Mouse (Mus musculus): ENCODE measurements around the gene Arfgap3. TPM values are rescaled to one million over a fixed set of nuclear protein-coding genes. Genes with fewer than 3 reads are reported as not detected.
"Not testable (repeated sequence)": the region's sequence is repeated elsewhere in the genome, so short reads cannot be mapped to it uniquely, and the experiment has no call there.

Gene Arfgap3
- polyA plus RNA-seq, 1 experiment from 2014 or later, result 39.2 TPM

DNA sequence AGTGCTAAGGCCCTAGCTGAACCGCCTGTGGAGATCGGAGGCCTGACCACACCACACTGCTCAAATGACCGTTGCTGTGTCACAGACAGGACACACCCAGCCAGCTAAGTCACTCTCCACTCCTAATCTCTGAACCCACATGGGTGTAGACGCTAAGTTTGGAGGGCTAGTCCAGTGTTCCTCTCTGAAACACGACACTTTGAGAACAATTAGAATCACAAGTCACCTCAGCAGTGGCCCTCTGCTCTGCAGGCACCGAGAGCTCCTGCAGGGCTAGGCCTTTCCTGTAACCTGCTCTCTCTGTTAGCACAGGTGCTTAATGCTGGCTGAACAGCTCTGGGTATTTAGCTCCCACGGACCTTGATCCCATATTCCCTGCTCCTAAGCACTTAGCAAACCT, 5.9 kb downstream of the Arfgap3 start:
- H3K36me3 ChIP-seq, result peaks cover 27% of the 10 kb centered on the region
- ATAC-seq, result no peak
- H3K4me2 ChIP-seq (replicated peaks), result no peak overlapping the region
- H3K27me3 ChIP-seq, result no peaks in the 10 kb centered on the region
- 25% methylated on average over 7 of the region's 7 CpGs for WGBS
- H3K27ac ChIP-seq, result no peak overlapping the region
- no peak overlapping the region for H3K9ac ChIP-seq (replicated peaks)
- no peaks in the 10 kb centered on the region for H3K9me3 ChIP-seq
- H3K4me3 ChIP-seq (replicated peaks), result no peak overlapping the region
- H3K4me1 ChIP-seq (replicated peaks), result peaks cover 7% of the 10 kb centered on the region

DNA sequence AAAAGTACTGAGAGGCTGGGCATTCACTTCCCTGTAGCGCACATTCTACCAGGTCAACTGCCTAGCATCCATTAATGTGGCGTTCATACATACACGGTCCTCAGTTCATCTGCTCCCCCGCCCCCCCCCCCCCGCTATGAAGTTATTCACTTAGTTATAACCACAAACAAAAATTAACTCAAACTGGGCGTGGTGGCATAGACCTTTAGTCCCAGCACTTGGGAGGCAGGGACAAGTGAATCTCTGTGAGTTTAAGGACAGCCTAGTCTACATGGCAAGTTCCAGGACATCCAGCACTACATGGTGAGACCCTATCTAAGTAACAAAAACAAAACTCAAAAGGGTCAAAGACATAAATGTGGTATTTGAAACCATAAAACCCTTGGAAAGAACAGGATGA, 11.1 kb downstream of the Arfgap3 start:
- no peak for ATAC-seq
- Histone ChIP-seq H3K4me2 (replicated peaks) (no peak overlapping the region), H3K27me3 (no peaks in the 10 kb centered on the region), H3K4me3 (replicated peaks) (no peak overlapping the region), H3K9ac (replicated peaks) (no peak overlapping the region), H3K4me1 (replicated peaks) (no peaks in the 10 kb centered on the region), H3K36me3 (peaks cover 54% of the 10 kb centered on the region), H3K27ac (no peak overlapping the region), H3K9me3 (no peaks in the 10 kb centered on the region)
- 82% methylated on average over 6 of the region's 6 CpGs for WGBS

DNA sequence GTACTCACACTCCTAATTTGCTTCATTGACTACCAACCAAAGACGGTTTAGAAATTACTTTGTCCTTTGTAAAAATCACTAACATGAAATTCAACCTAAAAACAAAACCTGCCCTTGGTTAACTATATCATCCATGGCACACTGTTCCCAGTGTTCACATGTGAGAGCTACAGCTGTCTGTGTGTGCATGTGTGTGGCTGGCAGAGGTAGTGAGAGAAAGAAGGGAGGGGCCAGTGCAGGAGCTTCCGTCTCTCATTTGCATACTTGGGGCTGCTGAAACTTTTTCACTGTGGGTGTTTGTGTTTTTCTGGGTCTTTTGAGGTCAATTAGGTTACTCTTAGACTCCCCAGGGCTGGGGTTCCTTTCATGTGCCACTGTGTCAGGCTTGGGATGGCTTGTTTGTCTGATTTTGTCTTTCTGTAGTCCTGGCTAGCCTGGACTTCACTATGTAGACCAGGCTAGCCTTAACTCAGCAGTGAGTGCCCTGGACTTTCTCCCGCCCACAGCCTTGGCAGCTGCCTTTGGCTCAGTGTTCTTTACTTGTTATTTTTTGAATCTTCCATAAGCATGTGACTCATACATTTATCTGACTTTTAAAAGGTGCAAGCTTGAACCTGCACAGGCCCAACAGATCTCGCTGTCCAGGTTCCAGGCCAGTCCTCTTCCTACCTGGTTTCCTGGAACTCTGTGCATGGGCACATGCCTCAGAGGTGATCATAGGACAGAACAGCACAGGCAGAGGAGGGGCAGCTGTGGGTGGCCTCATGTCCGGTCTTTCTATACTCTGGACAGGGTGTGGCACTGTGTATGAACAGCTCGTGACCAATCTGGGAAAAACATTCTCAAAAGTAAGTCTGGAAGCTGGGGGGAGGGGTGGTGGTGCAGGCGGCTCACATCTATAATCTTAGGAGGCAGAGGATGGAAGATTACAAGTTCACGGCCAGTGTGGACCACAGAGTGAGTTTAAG, 11.9 kb downstream of the Arfgap3 start:
- H3K4me3 ChIP-seq (replicated peaks), result no peak overlapping the region
- no peak overlapping the region for H3K4me2 ChIP-seq (replicated peaks)
- no peak for ATAC-seq
- no peak overlapping the region for H3K9ac ChIP-seq (replicated peaks)
- 80% methylated on average over 8 of the region's 8 CpGs for WGBS
- peaks cover 60% of the 10 kb centered on the region for H3K36me3 ChIP-seq
- H3K27me3 ChIP-seq, result no peaks in the 10 kb centered on the region
- H3K4me1 ChIP-seq (replicated peaks), result no peaks in the 10 kb centered on the region; the same call in 1 of the 2 replicates
- no peaks in the 10 kb centered on the region for H3K9me3 ChIP-seq
- H3K27ac ChIP-seq, result no peak overlapping the region

DNA sequence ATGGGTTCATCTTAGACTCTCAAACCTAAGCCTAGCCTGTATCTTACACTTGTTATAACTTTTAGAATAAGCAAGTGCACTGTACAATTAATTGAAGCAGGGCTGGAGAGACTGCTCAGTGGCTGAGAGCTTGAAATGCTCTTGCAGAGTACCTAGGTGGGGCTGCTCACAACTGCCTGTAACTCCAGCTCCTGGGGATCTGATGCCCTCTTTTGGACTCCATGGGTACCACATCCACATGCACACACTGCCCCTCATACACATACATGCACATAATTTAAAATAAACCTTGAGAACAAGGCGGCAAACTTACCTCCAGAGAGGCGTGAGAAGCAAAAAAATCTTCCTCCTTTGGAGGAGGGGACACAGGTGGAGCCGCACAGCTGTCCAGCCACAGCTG, 17.7 kb downstream of the Arfgap3 start:
- H3K36me3 ChIP-seq, result peaks cover 84% of the 10 kb centered on the region
- WGBS, result 75% methylated on average over 3 of the region's 3 CpGs

DNA sequence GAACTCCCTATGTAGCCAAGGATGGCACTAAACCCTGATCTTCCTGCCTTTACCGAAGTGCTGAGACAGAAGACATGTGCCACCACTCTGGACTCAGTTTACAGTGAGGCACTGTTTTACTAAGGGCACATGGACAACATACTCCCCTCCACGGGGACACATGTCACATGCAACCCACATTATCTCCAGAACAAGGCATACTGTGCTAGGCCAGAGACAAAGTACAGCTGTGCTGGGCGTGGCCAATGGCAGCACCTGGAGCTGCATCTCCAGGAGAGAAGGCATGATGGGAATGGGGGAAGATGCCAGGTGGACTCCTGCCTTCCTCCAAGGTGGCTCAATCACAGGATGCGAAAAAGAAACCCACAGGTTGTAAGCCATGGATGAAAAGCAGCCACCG, 21.1 kb downstream of the Arfgap3 start:
- Histone ChIP-seq H3K9me3 (no peaks in the 10 kb centered on the region), H3K9ac (replicated peaks) (no peak overlapping the region), H3K27me3 (no peaks in the 10 kb centered on the region), H3K4me1 (replicated peaks) (no peaks in the 10 kb centered on the region; the same call in 1 of the 2 replicates), H3K27ac (no peak overlapping the region), H3K4me2 (replicated peaks) (no peak overlapping the region), H3K4me3 (replicated peaks) (no peak overlapping the region), H3K36me3 (peaks cover 80% of the 10 kb centered on the region)
- WGBS, result 89% methylated on average over 5 of the region's 5 CpGs
- ATAC-seq, result no peak

More for the DNA sequence above, 17.7 kb downstream of the Arfgap3 start:
- Histone ChIP-seq H3K9me3 (no peaks in the 10 kb centered on the region), H3K4me3 (replicated peaks) (no peak overlapping the region), H3K27me3 (no peaks in the 10 kb centered on the region), H3K27ac (no peak overlapping the region), H3K4me2 (replicated peaks) (no peak overlapping the region), H3K4me1 (replicated peaks) (no peaks in the 10 kb centered on the region; the same call in 1 of the 2 replicates), H3K9ac (replicated peaks) (no peak overlapping the region)
- no peak for ATAC-seq

DNA sequence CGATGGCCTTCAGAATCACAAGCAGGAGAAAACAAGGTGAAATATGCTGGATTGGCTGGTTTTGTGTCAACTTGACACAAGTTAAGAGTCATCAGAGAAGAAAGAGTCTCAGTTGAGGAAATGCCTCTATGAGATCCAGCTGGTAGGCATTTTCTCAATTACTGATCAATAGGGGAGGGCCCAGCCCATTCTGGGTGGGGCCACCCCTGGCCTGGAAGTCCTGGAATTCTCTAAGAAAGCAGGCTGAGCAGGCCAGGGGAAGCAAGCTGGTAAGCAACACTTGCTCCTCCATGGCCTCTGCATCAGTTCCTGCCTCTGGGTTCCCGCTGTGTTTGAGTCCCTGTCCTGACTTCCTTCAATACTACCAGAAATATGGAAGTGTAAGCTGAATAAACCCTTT, 27.0 kb downstream of the Arfgap3 start:
- H3K9me3 ChIP-seq, result no peaks in the 10 kb centered on the region
- H3K27ac ChIP-seq, result no peak overlapping the region
- H3K9ac ChIP-seq (replicated peaks), result no peak overlapping the region
- no peak for ATAC-seq
- H3K4me3 ChIP-seq (replicated peaks), result no peak overlapping the region
- no peak overlapping the region for H3K4me2 ChIP-seq (replicated peaks)
- H3K36me3 ChIP-seq, result peaks cover 71% of the 10 kb centered on the region
- H3K27me3 ChIP-seq, result no peaks in the 10 kb centered on the region
- 100% methylated on average over 2 of the region's 2 CpGs for WGBS
- H3K4me1 ChIP-seq (replicated peaks), result no peaks in the 10 kb centered on the region

DNA sequence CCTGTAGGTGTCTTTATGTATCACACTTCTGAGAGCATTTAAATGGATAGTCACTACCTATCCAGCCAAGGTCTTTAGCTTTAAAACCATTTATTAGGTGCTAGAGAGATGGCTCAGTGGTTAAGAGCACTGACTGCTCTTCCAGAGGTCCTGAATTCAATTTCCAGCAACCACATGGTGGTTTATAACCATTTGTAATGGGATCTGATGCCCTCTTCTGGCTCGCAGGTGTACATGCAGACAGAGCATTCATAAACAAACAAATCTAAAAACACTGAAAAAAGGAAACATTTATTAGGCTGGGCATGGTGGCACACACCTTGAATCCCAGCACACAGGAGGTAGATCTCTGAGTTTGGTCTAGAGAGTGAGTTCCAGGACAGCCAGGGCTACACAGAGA, 35.1 kb downstream of the Arfgap3 start:
- H3K4me1 ChIP-seq (replicated peaks), result no peaks in the 10 kb centered on the region
- H3K9me3 ChIP-seq, result no peaks in the 10 kb centered on the region
- H3K27ac ChIP-seq, result no peak overlapping the region
- ATAC-seq, result no peak
- H3K36me3 ChIP-seq, result peaks cover 69% of the 10 kb centered on the region
- WGBS, result 73% methylated on average over 1 of the region's 1 CpGs
- H3K27me3 ChIP-seq, result no peaks in the 10 kb centered on the region
- no peak overlapping the region for H3K9ac ChIP-seq (replicated peaks)
- no peak overlapping the region for H3K4me2 ChIP-seq (replicated peaks)
- no peak overlapping the region for H3K4me3 ChIP-seq (replicated peaks)

DNA sequence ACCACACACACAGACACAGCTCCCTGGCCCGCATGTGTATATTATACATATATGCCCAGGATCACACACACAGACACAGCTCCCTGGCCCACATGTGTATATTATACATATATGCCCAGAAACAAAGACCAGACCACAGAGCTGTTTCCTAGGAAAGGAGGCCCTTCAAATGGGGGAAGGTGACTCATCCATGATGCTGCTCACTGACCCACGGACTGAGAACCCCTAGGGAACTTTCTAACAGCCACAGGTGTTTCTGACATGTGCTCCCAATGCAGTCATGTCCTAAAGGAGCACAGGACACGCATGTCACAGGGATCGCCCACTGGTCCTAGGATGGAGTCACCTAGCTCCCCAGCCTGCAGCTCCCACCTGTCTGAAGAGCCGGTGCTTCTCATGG, 40.2 kb downstream of the Arfgap3 start:
- H3K9ac ChIP-seq (replicated peaks), result no peak overlapping the region
- H3K4me3 ChIP-seq (replicated peaks), result no peak overlapping the region
- no peak overlapping the region for H3K27ac ChIP-seq
- no peak for ATAC-seq
- H3K9me3 ChIP-seq, result no peaks in the 10 kb centered on the region
- WGBS, result 94% methylated on average over 5 of the region's 5 CpGs
- no peak overlapping the region for H3K4me2 ChIP-seq (replicated peaks)
- no peaks in the 10 kb centered on the region for H3K4me1 ChIP-seq (replicated peaks)
- H3K36me3 ChIP-seq, result peaks cover 81% of the 10 kb centered on the region
- H3K27me3 ChIP-seq, result no peaks in the 10 kb centered on the region

DNA sequence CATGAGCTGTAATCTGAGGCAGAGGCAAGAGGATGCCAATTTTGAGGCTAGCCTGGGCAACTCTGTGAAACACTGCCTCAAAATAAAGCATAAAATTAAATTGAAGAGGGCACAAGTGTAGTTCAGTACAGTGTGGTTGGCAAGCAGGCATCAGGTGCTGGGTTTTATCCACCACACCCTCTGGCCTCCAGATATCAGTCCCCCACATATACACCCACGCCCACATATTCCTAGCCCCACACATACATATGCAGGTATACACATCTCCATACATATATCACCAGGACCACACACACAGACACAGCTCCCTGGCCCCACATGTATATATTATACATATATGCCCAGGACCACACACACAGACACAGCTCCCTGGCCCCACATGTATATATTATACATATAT, 41.3 kb downstream of the Arfgap3 start:
- H3K4me1 ChIP-seq (replicated peaks); H3K9me3 ChIP-seq; H3K27me3 ChIP-seq; H3K4me2 ChIP-seq (replicated peaks); ATAC-seq; H3K9ac ChIP-seq (replicated peaks); H3K4me3 ChIP-seq (replicated peaks); H3K27ac ChIP-seq: not testable (repeated sequence)
- WGBS, result 91% methylated on average over 1 of the region's 1 CpGs
- H3K36me3 ChIP-seq, result peaks cover 80% of the 10 kb centered on the region

DNA sequence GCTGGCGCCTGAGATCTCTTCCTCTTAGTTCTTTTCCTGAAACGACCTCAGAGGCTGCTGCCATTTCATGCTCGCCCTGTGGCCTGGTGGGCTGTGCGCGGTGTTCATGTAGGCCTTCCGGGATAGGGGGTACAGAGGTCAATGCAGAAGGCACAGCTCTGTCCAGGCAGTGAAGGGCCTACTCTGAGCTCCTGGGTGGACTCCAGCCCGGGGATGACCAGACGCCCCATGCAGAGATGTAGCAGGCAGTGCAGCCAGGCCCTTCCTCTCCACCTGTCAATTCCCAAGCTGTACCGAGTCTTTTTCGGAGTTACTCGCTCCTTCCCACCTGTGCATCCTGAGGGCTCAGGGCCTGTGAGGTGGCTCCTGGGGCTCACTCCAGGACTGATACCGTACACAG, 43.9 kb downstream of the Arfgap3 start:
- no peak for ATAC-seq
- H3K4me3 ChIP-seq (replicated peaks), result no peak overlapping the region
- H3K4me1 ChIP-seq (replicated peaks), result no peaks in the 10 kb centered on the region
- WGBS, result 89% methylated on average over 12 of the region's 12 CpGs
- no peaks in the 10 kb centered on the region for H3K9me3 ChIP-seq
- H3K4me2 ChIP-seq (replicated peaks), result no peak overlapping the region
- no peak overlapping the region for H3K9ac ChIP-seq (replicated peaks)
- H3K27me3 ChIP-seq, result no peaks in the 10 kb centered on the region
- H3K36me3 ChIP-seq, result peaks cover 76% of the 10 kb centered on the region
- H3K27ac ChIP-seq, result no peak overlapping the region

DNA sequence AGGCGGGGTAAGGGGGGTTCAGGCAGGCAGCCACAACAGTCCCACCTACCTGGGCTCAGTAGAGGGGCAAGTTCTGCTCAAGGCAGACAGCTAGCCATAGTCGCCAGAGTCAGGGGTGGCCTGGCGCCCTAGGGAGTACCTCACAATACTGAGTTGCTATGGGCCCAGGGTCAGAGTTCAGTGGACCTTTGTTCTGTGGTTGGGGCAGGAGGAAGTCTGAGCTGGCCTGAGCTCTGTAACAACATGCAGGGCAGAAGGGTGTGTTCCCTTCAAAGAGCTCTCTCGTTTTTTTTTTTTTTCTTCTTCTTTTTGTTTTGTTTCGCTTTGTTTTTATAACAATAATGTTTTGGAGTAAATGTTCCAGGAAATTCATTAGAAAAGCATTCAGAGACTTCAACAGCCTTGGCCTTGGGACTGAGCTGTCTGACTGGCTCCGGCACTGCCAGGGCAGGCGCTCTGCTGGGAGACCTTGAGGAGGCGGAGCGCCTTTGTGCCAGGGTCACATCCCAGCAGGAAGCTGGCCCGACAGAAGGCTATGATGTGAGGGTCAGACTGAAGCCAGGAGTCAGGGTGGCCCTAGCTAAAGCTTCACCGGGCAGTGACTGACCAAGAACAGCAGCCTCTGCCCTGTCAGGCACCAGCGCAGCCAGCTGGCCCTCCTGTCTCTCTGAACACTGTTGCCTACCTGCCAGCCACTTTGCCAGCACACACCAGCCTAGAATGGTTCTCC, 44.7 kb downstream of the Arfgap3 start:
- peaks cover 81% of the 10 kb centered on the region for H3K36me3 ChIP-seq

DNA sequence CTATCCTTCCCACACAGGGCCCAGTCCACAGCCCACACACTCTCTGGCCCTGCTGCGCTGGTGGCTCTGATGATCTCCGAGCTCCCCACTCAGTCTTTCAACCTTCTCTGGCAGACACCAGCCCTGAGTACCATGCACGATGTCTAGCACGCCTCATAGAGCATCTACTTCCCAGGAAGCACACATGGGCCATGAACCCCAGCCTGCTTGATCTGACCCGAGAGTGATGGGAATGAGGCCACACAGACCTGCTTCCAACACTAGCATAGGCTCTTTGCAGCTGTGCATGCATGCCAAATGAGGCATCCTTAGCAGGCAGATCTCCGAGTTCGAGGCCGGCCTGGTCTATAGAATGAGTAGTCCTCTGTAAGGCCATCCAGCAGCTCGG, 45.2 kb downstream of the Arfgap3 start:
- Histone ChIP-seq H3K27ac (peak overlapping the region; percentile 25; the same call in 1 of the 2 replicates), H3K36me3 (peaks cover 81% of the 10 kb centered on the region), H3K27me3 (no peaks in the 10 kb centered on the region), H3K9me3 (no peaks in the 10 kb centered on the region), H3K4me3 (replicated peaks) (no peak overlapping the region), H3K9ac (replicated peaks) (no peak overlapping the region), H3K4me1 (replicated peaks) (no peaks in the 10 kb centered on the region), H3K4me2 (replicated peaks) (no peak overlapping the region)
- no peak for ATAC-seq
- 87% methylated on average over 9 of the region's 9 CpGs for WGBS

More for the DNA sequence above, 44.7 kb downstream of the Arfgap3 start:
- H3K27ac ChIP-seq, result no peak overlapping the region; the same call in 1 of the 2 replicates
- no peaks in the 10 kb centered on the region for H3K4me1 ChIP-seq (replicated peaks)
- H3K27me3 ChIP-seq, result no peaks in the 10 kb centered on the region
- H3K9ac ChIP-seq (replicated peaks), result no peak overlapping the region
- no peak overlapping the region for H3K4me2 ChIP-seq (replicated peaks)
- H3K4me3 ChIP-seq (replicated peaks), result no peak overlapping the region
- WGBS, result 51% methylated on average over 12 of the region's 12 CpGs
- no peak for ATAC-seq
- no peaks in the 10 kb centered on the region for H3K9me3 ChIP-seq

All from midbrain, embryonic 13.5 days (tissue).